In genomic region chr3:85573864-85574830, GRCm38 (mm10) we compare ENCODE assay signal across 8 mouse cellular contexts. TPM values are rescaled to one million over a fixed set of nuclear protein-coding genes. Genes with fewer than 3 reads are reported as not detected.
A peak's percentile ranks its signal among the peaks of the same experiment; 100 is the strongest.
DNase-seq lines count a peak whose midpoint lies in the region; ATAC-seq and TF ChIP-seq lines count a peak whose summit lies in the region.

TSS of gene Gatb (plus strand) at chr3:85574119.

- ATAC-seq in forebrain, embryonic 12.5 days (ENCODE audit: low FRiP score) = peak; percentile 99
- ATAC-seq in heart, postnatal 0 days (ENCODE audit: insufficient read depth, low read depth) = peak; percentile 99
- ATAC-seq in liver, embryonic 16.5 days (ENCODE audit: low read depth) = peak; percentile 100
- ATAC-seq in neural tube, embryonic 13.5 days (ENCODE audit: low read depth) = peak; percentile 100

- DNase-seq in c-Kit-positive CD71-positive TER-119-positive erythroid progenitor cells, embryonic 14.5 days (ENCODE audit: low spot score) = peak; percentile 97
- peak; percentile 99 for DNase-seq in heart, postnatal 0 days (ENCODE audit: low spot score)
- peak; percentile 99 for DNase-seq in kidney, postnatal 4 days

- no peaks in the 10 kb centered on the region for H3K27me3 ChIP-seq in E14TG2a.4 (ENCODE audit: insufficient read depth, low read length)
- no peaks in the 10 kb centered on the region for H3K27me3 ChIP-seq in forebrain, embryonic 12.5 days
- H3K27me3 ChIP-seq in heart, postnatal 0 days (ENCODE audit: control insufficient read depth, insufficient read depth, low read length) = no peaks in the 10 kb centered on the region
- H3K27me3 ChIP-seq in liver, embryonic 16.5 days (ENCODE audit: control insufficient read depth, insufficient read depth, low read depth, low read length) = no peaks in the 10 kb centered on the region
- no peaks in the 10 kb centered on the region for H3K27me3 ChIP-seq in neural tube, embryonic 13.5 days
- no peaks in the 10 kb centered on the region for H3K27me3 ChIP-seq in testis, adult 2 months (ENCODE audit: control insufficient read depth, insufficient read depth, low read length)

- TF ChIP-seq CTCF in E14TG2a.4 (conservative IDR thresholded peaks at IDR 0.05; ENCODE audit: low read length) = peak; percentile 29; the same call in 1 of the 2 replicates
- TF ChIP-seq CTCF in heart, postnatal 0 days (IDR thresholded peaks at IDR 0.05; ENCODE audit: low read depth) = peak; percentile 85
- peak; percentile 35; the same call in 1 of the 2 replicates for TF ChIP-seq CTCF in testis, adult 2 months (IDR thresholded peaks at IDR 0.05; ENCODE audit: control insufficient read depth, insufficient read depth, insufficient replicate concordance, low read depth, low read length)

- H3K36me3 ChIP-seq in E14TG2a.4 (ENCODE audit: insufficient read depth, low read length) = peaks cover 10% of the 10 kb centered on the region; the same call in 1 of the 2 replicates
- H3K36me3 ChIP-seq in forebrain, embryonic 12.5 days (replicated peaks) = no peaks in the 10 kb centered on the region
- peaks cover 10% of the 10 kb centered on the region; the same call in 1 of the 2 replicates for H3K36me3 ChIP-seq in heart, postnatal 0 days (replicated peaks; ENCODE audit: control insufficient read depth, insufficient read depth, low read length)
- H3K36me3 ChIP-seq in liver, embryonic 16.5 days (ENCODE audit: control insufficient read depth, insufficient read depth) = no peaks in the 10 kb centered on the region
- no peaks in the 10 kb centered on the region for H3K36me3 ChIP-seq in neural tube, embryonic 13.5 days
- H3K36me3 ChIP-seq in testis, adult 2 months (ENCODE audit: control insufficient read depth, insufficient read depth, low read length) = no peaks in the 10 kb centered on the region

- 0 out of 2 replicates have a peak, but pooled peaks have one; percentile 62 for TF ChIP-seq EP300 in heart, postnatal 0 days (IDR thresholded peaks at IDR 0.05; ENCODE audit: low read depth)

- WGBS in forebrain, embryonic 12.5 days = 3% methylated on average over 41 of the region's 41 CpGs
- 2% methylated on average over 41 of the region's 41 CpGs for WGBS in heart, postnatal 0 days
- WGBS in liver, embryonic 16.5 days (ENCODE audit: insufficient replicate concordance) = 1% methylated on average over 41 of the region's 41 CpGs
- 2% methylated on average over 41 of the region's 41 CpGs for WGBS in neural tube, embryonic 13.5 days

- H3K4me2 ChIP-seq in forebrain, embryonic 12.5 days = peak within 1 kb of the TSS; percentile 65
- peak within 1 kb of the TSS; percentile 82 for H3K4me2 ChIP-seq in heart, postnatal 0 days (ENCODE audit: low read depth, low read length)
- H3K4me2 ChIP-seq in liver, embryonic 16.5 days (ENCODE audit: low read depth, low read length) = peak within 1 kb of the TSS; percentile 88
- peak within 1 kb of the TSS; percentile 71 for H3K4me2 ChIP-seq in neural tube, embryonic 13.5 days

- no peaks in the 10 kb centered on the region for H3K9me3 ChIP-seq in E14TG2a.4 (ENCODE audit: low read length)
- H3K9me3 ChIP-seq in forebrain, embryonic 12.5 days = no peaks in the 10 kb centered on the region
- H3K9me3 ChIP-seq in heart, postnatal 0 days (replicated peaks; ENCODE audit: control insufficient read depth, low read length) = no peaks in the 10 kb centered on the region
- H3K9me3 ChIP-seq in liver, embryonic 16.5 days (replicated peaks; ENCODE audit: control insufficient read depth, low read length) = no peaks in the 10 kb centered on the region
- H3K9me3 ChIP-seq in neural tube, embryonic 13.5 days = no peaks in the 10 kb centered on the region

- TF ChIP-seq POLR2A in testis, adult 2 months (IDR thresholded peaks at IDR 0.05; ENCODE audit: control insufficient read depth, low read depth, low read length) = peak; percentile 91

- peak within 1 kb of the TSS; percentile 65; the same call in 1 of the 2 replicates for H3K27ac ChIP-seq in forebrain, embryonic 12.5 days
- H3K27ac ChIP-seq in heart, postnatal 0 days (ENCODE audit: low read depth) = peak within 1 kb of the TSS; percentile 94
- peak within 1 kb of the TSS; percentile 45; the same call in 1 of the 2 replicates for H3K27ac ChIP-seq in liver, embryonic 16.5 days (ENCODE audit: low read length)
- H3K27ac ChIP-seq in neural tube, embryonic 13.5 days (replicated peaks) = peak within 1 kb of the TSS; percentile 91
- H3K27ac ChIP-seq in testis, adult 2 months (ENCODE audit: control insufficient read depth, insufficient read depth, low read depth, low read length) = peak within 1 kb of the TSS; percentile 87

- peak within 1 kb of the TSS; percentile 63 for H3K9ac ChIP-seq in forebrain, embryonic 12.5 days
- H3K9ac ChIP-seq in heart, postnatal 0 days (replicated peaks; ENCODE audit: low read depth, low read length) = peak within 1 kb of the TSS; percentile 79
- H3K9ac ChIP-seq in liver, embryonic 16.5 days (ENCODE audit: low read depth, low read length) = peak within 1 kb of the TSS; percentile 72
- H3K9ac ChIP-seq in neural tube, embryonic 13.5 days = peak within 1 kb of the TSS; percentile 86

- H3K4me3 ChIP-seq in E14TG2a.4 (replicated peaks; ENCODE audit: low read length) = peak within 1 kb of the TSS; percentile 93
- peak within 1 kb of the TSS; percentile 66 for H3K4me3 ChIP-seq in forebrain, embryonic 12.5 days (replicated peaks)
- H3K4me3 ChIP-seq in heart, postnatal 0 days (ENCODE audit: low read depth, low read length) = peak within 1 kb of the TSS; percentile 84
- H3K4me3 ChIP-seq in liver, embryonic 16.5 days (ENCODE audit: low read depth, low read length) = peak within 1 kb of the TSS; percentile 81
- H3K4me3 ChIP-seq in neural tube, embryonic 13.5 days = peak within 1 kb of the TSS; percentile 80
- peak within 1 kb of the TSS; percentile 98 for H3K4me3 ChIP-seq in testis, adult 2 months (ENCODE audit: control insufficient read depth, low read depth, low read length)

- peaks cover 9% of the 10 kb centered on the region for H3K4me1 ChIP-seq in E14TG2a.4 (replicated peaks; ENCODE audit: low read depth, low read length)
- H3K4me1 ChIP-seq in forebrain, embryonic 12.5 days = 0 out of 2 replicates have a peak, but pooled peaks cover 3% of the 10 kb centered on the region
- H3K4me1 ChIP-seq in heart, postnatal 0 days (ENCODE audit: control insufficient read depth, insufficient read depth) = peaks cover 3% of the 10 kb centered on the region; the same call in 1 of the 2 replicates
- H3K4me1 ChIP-seq in liver, embryonic 16.5 days (ENCODE audit: control insufficient read depth, low read depth, low read length) = peaks cover 3% of the 10 kb centered on the region
- H3K4me1 ChIP-seq in neural tube, embryonic 13.5 days (replicated peaks) = 0 out of 2 replicates have a peak, but pooled peaks cover 4% of the 10 kb centered on the region
- no peaks in the 10 kb centered on the region; the same call in 1 of the 2 replicates for H3K4me1 ChIP-seq in testis, adult 2 months (ENCODE audit: control insufficient read depth, insufficient read depth, low read length)

RNA-seq across cellular contexts. Expression of gene Gatb, which starts in this region (rescaled TPM):
- 20.3 and 25.3 TPM in 2 replicates for polyA plus RNA-seq in forebrain, embryonic 12.5 days (2016; fragmentation: Nextera tagmentation; extraction: Ambion mirVana)
- 27.9 and 123 TPM in 2 replicates for total RNA-seq in heart, postnatal 0 days (2014; rRNA removed; ENCODE audit: low replicate concordance)
- 40.3 and 45.3 TPM in 2 replicates for polyA plus RNA-seq in heart, postnatal 0 days (2015; fragmentation: Nextera tagmentation; extraction: Ambion mirVana)
- 16.4 and 16.9 TPM in 2 replicates for polyA plus RNA-seq in liver, embryonic 16.5 days (2015; fragmentation: Nextera tagmentation; extraction: Ambion mirVana)
- polyA plus RNA-seq in neural tube, embryonic 13.5 days (2015; fragmentation: Nextera tagmentation; extraction: Ambion mirVana) = 18.4 and 19.9 TPM in 2 replicates
- 11.3 and 11.6 TPM in 2 replicates for polyA plus RNA-seq in testis, adult 2 months (2012; rRNA removed)

Comparison
In these comparisons a context has a peak if more than half of its experiments do, and no peak if none do; other contexts are left out.
1. Peak in every context shown above with its lines: DNase-seq, ATAC-seq, H3K4me3 ChIP-seq and H3K27ac ChIP-seq.
2. CTCF ChIP-seq: peak in every context shown above with its lines; median percentile 85 in heart, postnatal 0 days; 35 in testis, adult 2 months; 29 in E14TG2a.4.